Mouse (Mus musculus): ENCODE measurements around the gene Tfap2a. TPM values are rescaled to one million over a fixed set of nuclear protein-coding genes. Genes with fewer than 3 reads are reported as not detected.

Tfap2a gene
- polyA plus RNA-seq (2014; fragmentation: Nextera tagmentation; extraction: Ambion mirVana) = 12.9 and 13.7 TPM in 2 replicates

GRCm38 (mm10) chr13:40738196-40738880 lies at the start of gene Tfap2a:
Gene Tfap2a (minus strand): TSS chr13:40738376.
- Histone ChIP-seq H3K36me3 (ENCODE audit: control insufficient read depth, insufficient read depth, low read length) (no peaks in the 10 kb centered on the region), H3K4me1 (ENCODE audit: control insufficient read depth, insufficient read depth, low read length) (peaks cover 6% of the 10 kb centered on the region; the same call in 1 of the 2 replicates), H3K9ac (ENCODE audit: low read length) (no peak within 1 kb of the TSS), H3K4me2 (ENCODE audit: low read depth) (0 out of 2 replicates have a peak within 1 kb of the TSS, but pooled peaks have one; percentile 22), H3K27ac (ENCODE audit: low read depth, low read length) (no peak within 1 kb of the TSS), H3K4me3 (ENCODE audit: low read depth, low read length) (0 out of 2 replicates have a peak within 1 kb of the TSS, but pooled peaks have one; percentile 2), H3K9me3 (ENCODE audit: control insufficient read depth, low read length) (no peaks in the 10 kb centered on the region), H3K27me3 (ENCODE audit: control insufficient read depth, insufficient read depth, low read length) (peaks cover 97% of the 10 kb centered on the region)
- ATAC-seq (ENCODE audit: insufficient read depth, low FRiP score, low TSS enrichment) (no peak), DNase-seq (ENCODE audit: low spot score) (no peak)
- WGBS = under 1% methylated on average over 30 of the region's 30 CpGs

- Histone ChIP-seq H3K4me2 (ENCODE audit: low read depth) (no peak overlapping the region), H3K4me3 (ENCODE audit: low read depth, low read length) (no peak overlapping the region), H3K36me3 (ENCODE audit: control insufficient read depth, insufficient read depth, low read length) (no peaks in the 10 kb centered on the region), H3K9me3 (ENCODE audit: control insufficient read depth, low read length) (no peaks in the 10 kb centered on the region), H3K27me3 (ENCODE audit: control insufficient read depth, insufficient read depth, low read length) (no peaks in the 10 kb centered on the region), H3K27ac (ENCODE audit: low read depth, low read length) (no peak overlapping the region), H3K9ac (ENCODE audit: low read length) (no peak overlapping the region), H3K4me1 (ENCODE audit: control insufficient read depth, insufficient read depth, low read length) (no peaks in the 10 kb centered on the region)
- no peak for ATAC-seq (ENCODE audit: insufficient read depth, low FRiP score, low TSS enrichment)
- DNase-seq (ENCODE audit: low spot score) = peak; percentile 12
- 47% methylated on average over 8 of the region's 8 CpGs for WGBS
Measured at GRCm38 (mm10) chr13:40784202-40784771, 46.1 kb upstream of the Tfap2a start.

- DNase-seq (ENCODE audit: low spot score) (no peak), ATAC-seq (ENCODE audit: insufficient read depth, low FRiP score, low TSS enrichment) (no peak)
- Histone ChIP-seq H3K4me3 (ENCODE audit: low read depth, low read length) (no peak overlapping the region), H3K4me2 (ENCODE audit: low read depth) (no peak overlapping the region), H3K4me1 (ENCODE audit: control insufficient read depth, insufficient read depth, low read length) (no peaks in the 10 kb centered on the region), H3K9me3 (ENCODE audit: control insufficient read depth, low read length) (no peaks in the 10 kb centered on the region), H3K36me3 (ENCODE audit: control insufficient read depth, insufficient read depth, low read length) (no peaks in the 10 kb centered on the region), H3K27ac (ENCODE audit: low read depth, low read length) (no peak overlapping the region), H3K27me3 (ENCODE audit: control insufficient read depth, insufficient read depth, low read length) (no peaks in the 10 kb centered on the region), H3K9ac (ENCODE audit: low read length) (no peak overlapping the region)
Measured at GRCm38 (mm10) chr13:40757995-40758394, 19.8 kb upstream of the Tfap2a start.

- H3K9me3 ChIP-seq (ENCODE audit: control insufficient read depth, low read length) = no peaks in the 10 kb centered on the region
- ATAC-seq (ENCODE audit: insufficient read depth, low FRiP score, low TSS enrichment) (no peak), DNase-seq (ENCODE audit: low spot score) (no peak)
- no peaks in the 10 kb centered on the region for H3K4me1 ChIP-seq (ENCODE audit: control insufficient read depth, insufficient read depth, low read length)
- H3K36me3 ChIP-seq (ENCODE audit: control insufficient read depth, insufficient read depth, low read length) = no peaks in the 10 kb centered on the region
- H3K4me2 ChIP-seq (ENCODE audit: low read depth) = no peak overlapping the region
- H3K4me3 ChIP-seq (ENCODE audit: low read depth, low read length) = no peak overlapping the region
- H3K9ac ChIP-seq (ENCODE audit: low read length) = no peak overlapping the region
- H3K27ac ChIP-seq (ENCODE audit: low read depth, low read length) = no peak overlapping the region
- H3K27me3 ChIP-seq (ENCODE audit: control insufficient read depth, insufficient read depth, low read length) = no peaks in the 10 kb centered on the region
- WGBS = 72% methylated on average over 7 of the region's 7 CpGs
Measured at GRCm38 (mm10) chr13:40756356-40756755, 18.2 kb upstream of the Tfap2a start.

- DNase-seq (ENCODE audit: low spot score) (no peak), ATAC-seq (ENCODE audit: insufficient read depth, low FRiP score, low TSS enrichment) (no peak)
- 96% methylated on average over 10 of the region's 10 CpGs for WGBS
- Histone ChIP-seq H3K4me2 (ENCODE audit: low read depth) (no peak overlapping the region), H3K4me3 (ENCODE audit: low read depth, low read length) (no peak overlapping the region), H3K4me1 (ENCODE audit: control insufficient read depth, insufficient read depth, low read length) (no peaks in the 10 kb centered on the region), H3K9ac (ENCODE audit: low read length) (no peak overlapping the region), H3K27ac (ENCODE audit: low read depth, low read length) (no peak overlapping the region), H3K9me3 (ENCODE audit: control insufficient read depth, low read length) (no peaks in the 10 kb centered on the region), H3K36me3 (ENCODE audit: control insufficient read depth, insufficient read depth, low read length) (no peaks in the 10 kb centered on the region), H3K27me3 (ENCODE audit: control insufficient read depth, insufficient read depth, low read length) (no peaks in the 10 kb centered on the region)
Measured at GRCm38 (mm10) chr13:40754091-40754490, 15.9 kb upstream of the Tfap2a start.

- H3K27me3 ChIP-seq (ENCODE audit: control insufficient read depth, insufficient read depth, low read length) = no peaks in the 10 kb centered on the region
- H3K27ac ChIP-seq (ENCODE audit: low read depth, low read length) = no peak overlapping the region
- H3K9me3 ChIP-seq (ENCODE audit: control insufficient read depth, low read length) = no peaks in the 10 kb centered on the region
- no peaks in the 10 kb centered on the region for H3K4me1 ChIP-seq (ENCODE audit: control insufficient read depth, insufficient read depth, low read length)
- no peak overlapping the region for H3K9ac ChIP-seq (ENCODE audit: low read length)
- no peaks in the 10 kb centered on the region for H3K36me3 ChIP-seq (ENCODE audit: control insufficient read depth, insufficient read depth, low read length)
- ATAC-seq (ENCODE audit: insufficient read depth, low FRiP score, low TSS enrichment) (no peak), DNase-seq (ENCODE audit: low spot score) (no peak)
- no peak overlapping the region for H3K4me3 ChIP-seq (ENCODE audit: low read depth, low read length)
- WGBS = 90% methylated on average over 10 of the region's 10 CpGs
- no peak overlapping the region for H3K4me2 ChIP-seq (ENCODE audit: low read depth)
Measured at GRCm38 (mm10) chr13:40751889-40752288, 13.7 kb upstream of the Tfap2a start.

GRCm38 (mm10) chr13:40749603-40749905 lies 11.4 kb upstream of the Tfap2a start:
- H3K4me3 ChIP-seq (ENCODE audit: low read depth, low read length) = no peak overlapping the region
- H3K4me2 ChIP-seq (ENCODE audit: low read depth) = no peak overlapping the region
- H3K27ac ChIP-seq (ENCODE audit: low read depth, low read length) = no peak overlapping the region
- ATAC-seq (ENCODE audit: insufficient read depth, low FRiP score, low TSS enrichment) (no peak), DNase-seq (ENCODE audit: low spot score) (no peak)
- no peaks in the 10 kb centered on the region for H3K9me3 ChIP-seq (ENCODE audit: control insufficient read depth, low read length)
- H3K9ac ChIP-seq (ENCODE audit: low read length) = no peak overlapping the region
- no peaks in the 10 kb centered on the region for H3K36me3 ChIP-seq (ENCODE audit: control insufficient read depth, insufficient read depth, low read length)
- peaks cover 12% of the 10 kb centered on the region for H3K27me3 ChIP-seq (ENCODE audit: control insufficient read depth, insufficient read depth, low read length)
- no peaks in the 10 kb centered on the region for H3K4me1 ChIP-seq (ENCODE audit: control insufficient read depth, insufficient read depth, low read length)
- WGBS = 58% methylated on average over 9 of the region's 9 CpGs

- no peaks in the 10 kb centered on the region for H3K4me1 ChIP-seq (ENCODE audit: control insufficient read depth, insufficient read depth, low read length)
- no peak overlapping the region for H3K4me3 ChIP-seq (ENCODE audit: low read depth, low read length)
- H3K36me3 ChIP-seq (ENCODE audit: control insufficient read depth, insufficient read depth, low read length) = no peaks in the 10 kb centered on the region
- no peak overlapping the region for H3K9ac ChIP-seq (ENCODE audit: low read length)
- DNase-seq (ENCODE audit: low spot score) (no peak), ATAC-seq (ENCODE audit: insufficient read depth, low FRiP score, low TSS enrichment) (peak; percentile 41; the same call in 1 of the 2 replicates)
- H3K27me3 ChIP-seq (ENCODE audit: control insufficient read depth, insufficient read depth, low read length) = peaks cover 18% of the 10 kb centered on the region
- no peak overlapping the region for H3K4me2 ChIP-seq (ENCODE audit: low read depth)
- 10% methylated on average over 19 of the region's 19 CpGs for WGBS
- H3K9me3 ChIP-seq (ENCODE audit: control insufficient read depth, low read length) = no peaks in the 10 kb centered on the region
- H3K27ac ChIP-seq (ENCODE audit: low read depth, low read length) = no peak overlapping the region
Measured at GRCm38 (mm10) chr13:40748785-40749602, 10.8 kb upstream of the Tfap2a start.
